Comparison of ENCODE assay signal across 9 mouse cellular contexts in the genomic region with DNA sequence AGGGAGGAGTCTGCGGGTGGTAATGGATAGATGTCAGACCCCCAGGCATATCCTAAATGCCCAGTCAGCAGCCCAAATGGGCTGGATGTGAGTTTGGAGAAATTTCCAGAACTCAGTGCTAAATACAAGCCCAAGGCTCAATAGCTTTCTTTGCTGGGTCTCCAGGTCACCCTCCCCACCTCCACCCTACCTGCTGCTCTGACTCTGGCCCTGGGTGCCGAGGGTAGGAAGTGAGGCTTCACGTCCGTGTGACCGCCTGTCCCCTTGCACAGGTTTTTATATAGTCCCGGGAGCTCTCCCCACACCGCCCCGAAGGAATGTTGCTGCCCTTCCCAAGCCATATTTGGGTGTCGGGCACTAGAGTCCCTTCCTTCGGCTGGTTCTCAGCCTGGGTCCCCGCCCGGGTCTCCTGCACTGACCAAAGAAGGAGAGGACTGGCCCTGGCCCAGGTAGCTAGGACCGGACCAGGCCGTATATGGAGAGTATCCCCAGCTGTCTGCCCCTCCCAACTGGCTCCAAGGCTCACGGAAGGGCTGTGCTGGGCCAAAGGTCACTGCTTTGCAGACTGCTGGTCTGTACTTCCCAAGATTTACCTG. TPM values are rescaled to one million over a fixed set of nuclear protein-coding genes. Genes with fewer than 3 reads are reported as not detected.
A peak's percentile ranks its signal among the peaks of the same experiment; 100 is the strongest.
DNase-seq lines count a peak whose midpoint lies in the region; ATAC-seq and TF ChIP-seq lines count a peak whose summit lies in the region.
"Had no signal": no experiment of that assay in that cellular context is flagged by ENCODE, and none has a peak within 500 bp of the region (broad histone marks: within the 10 kb centered on the region; RNA-seq: fewer than 3 reads in every experiment).

A gene (minus strand): TSS at position 250 of the 596 bp plus-strand sequence.

- H3K27me3 ChIP-seq in limb, embryonic 12.5 days = peaks cover 76% of the 10 kb centered on the region

- no peak for TF ChIP-seq CTCF in left cerebral cortex, adult 2 months (IDR thresholded peaks at IDR 0.05)

- WGBS in limb, embryonic 12.5 days = 27% methylated on average over 15 of the region's 15 CpGs

- no peaks in the 10 kb centered on the region for H3K4me1 ChIP-seq in brown adipose tissue, adult 24 weeks (ENCODE audit: control insufficient read depth, insufficient read depth, insufficient read length, low read length)
- peaks cover 15% of the 10 kb centered on the region for H3K4me1 ChIP-seq in limb, embryonic 12.5 days (replicated peaks)

- no peak within 1 kb of the TSS for H3K4me3 ChIP-seq in left cerebral cortex, adult 2 months
- H3K4me3 ChIP-seq in brown adipose tissue, adult 24 weeks (ENCODE audit: insufficient read depth, low read depth, low read length) = no peak within 1 kb of the TSS; the same call in 1 of the 2 replicates
- H3K4me3 ChIP-seq in limb, embryonic 12.5 days (replicated peaks) = no peak within 1 kb of the TSS

- intact Hi-C loops in left cerebral cortex, adult 2 months (cut with DNase I) = no loop called here
- intact Hi-C loops in left cerebral cortex, postnatal 4 days (cut with DNase I) = no loop called here
- intact Hi-C loops in gastrocnemius, postnatal 36 days (cut with DNase I) = loop anchor here (1.0 kb wide), 1 partner anchor 10 kb away; no protein-coding TSS in a partner anchor

- no peak for ATAC-seq in limb, embryonic 12.5 days (ENCODE audit: insufficient number of reproducible peaks, insufficient read depth, low FRiP score, low TSS enrichment, low read depth)
- ATAC-seq in megakaryocyte progenitor cell, adult 5-6 weeks (replicated peaks; ENCODE audit: poor library complexity) = no peak

- DNase-seq in left cerebral cortex, adult 2 months (ENCODE audit: extremely low spot score in 1 of 2, low spot score in 2 of 2) = no peak
- no peak for DNase-seq in left cerebral cortex, postnatal 4 days
- DNase-seq in gastrocnemius, postnatal 36 days = peak; percentile 65 to 82
- no peak for DNase-seq in retina, embryonic 14.5 days (ENCODE audit: low spot score)
- no peak for DNase-seq in lung, adult 18-20 months
- DNase-seq: cerebellum, postnatal 36 days had no signal

- peak within 1 kb of the TSS; percentile 28 for H3K27ac ChIP-seq in left cerebral cortex, adult 2 months
- H3K27ac ChIP-seq in brown adipose tissue, adult 24 weeks (replicated peaks; ENCODE audit: low read depth, low read length) = no peak within 1 kb of the TSS
- no peak within 1 kb of the TSS for H3K27ac ChIP-seq in limb, embryonic 12.5 days

- peaks cover 10% of the 10 kb centered on the region for H3K36me3 ChIP-seq in limb, embryonic 12.5 days

- H3K9me3 ChIP-seq in limb, embryonic 12.5 days = no peaks in the 10 kb centered on the region

- no peak within 1 kb of the TSS for H3K4me2 ChIP-seq in limb, embryonic 12.5 days

- H3K9ac ChIP-seq in limb, embryonic 12.5 days (replicated peaks) = no peak within 1 kb of the TSS

RNA-seq across cellular contexts. Expression of the gene that starts here (rescaled TPM):
- 10 to 100 TPM; 11.1 to 12.2 TPM for total RNA-seq in left cerebral cortex, adult 2 months (2021)
- 1 to 10 TPM; 5.5 to 7.1 TPM for total RNA-seq in left cerebral cortex, postnatal 4 days (2021)
- 533 and 551 TPM in 2 replicates for polyA plus RNA-seq in brown adipose tissue, adult 24 weeks (2012; ENCODE audit: insufficient read depth, insufficient read length, missing spikeins)
- over 10,000 TPM; 54,633 to 61,739 TPM for total RNA-seq in gastrocnemius, postnatal 36 days (2021)
- polyA plus RNA-seq in limb, embryonic 12.5 days (2016; fragmentation: Nextera tagmentation; extraction: Ambion mirVana) = 102 and 120 TPM in 2 replicates
- total RNA-seq in megakaryocyte progenitor cell, adult 5-6 weeks (2015) = not detected in 2 replicates
- total RNA-seq in megakaryocyte progenitor cell, adult 5-6 weeks (2017) = not detected in 2 replicates

Comparison
In these comparisons a context has a peak if more than half of its experiments do, and no peak if none do; other contexts are left out.
1. RNA of the gene that starts here (total RNA-seq): 54,633 to 61,739 TPM in gastrocnemius, postnatal 36 days; 11.1 to 12.2 TPM in left cerebral cortex, adult 2 months, 5.5 to 7.1 TPM in left cerebral cortex, postnatal 4 days and not detected in megakaryocyte progenitor cell, adult 5-6 weeks; every median in the first group is over 1,000 times any median in the second.
2. DNase-seq: peak in gastrocnemius, postnatal 36 days (2 of 2); none in left cerebral cortex, adult 2 months (0 of 2), left cerebral cortex, postnatal 4 days (single experiment), retina, embryonic 14.5 days (single experiment) and lung, adult 18-20 months (0 of 2).